Mouse (Mus musculus) B cell, adult 2 months (primary cell): ENCODE measurements around the gene Pkdcc.
A peak's percentile ranks its signal among the peaks of the same experiment; 100 is the strongest.

Experiments used
- DNase-seq, 2 experiments: peaks; one replicate each; pipeline ENCODE4 v3.0.0; 2022

Pkdcc gene

DNA sequence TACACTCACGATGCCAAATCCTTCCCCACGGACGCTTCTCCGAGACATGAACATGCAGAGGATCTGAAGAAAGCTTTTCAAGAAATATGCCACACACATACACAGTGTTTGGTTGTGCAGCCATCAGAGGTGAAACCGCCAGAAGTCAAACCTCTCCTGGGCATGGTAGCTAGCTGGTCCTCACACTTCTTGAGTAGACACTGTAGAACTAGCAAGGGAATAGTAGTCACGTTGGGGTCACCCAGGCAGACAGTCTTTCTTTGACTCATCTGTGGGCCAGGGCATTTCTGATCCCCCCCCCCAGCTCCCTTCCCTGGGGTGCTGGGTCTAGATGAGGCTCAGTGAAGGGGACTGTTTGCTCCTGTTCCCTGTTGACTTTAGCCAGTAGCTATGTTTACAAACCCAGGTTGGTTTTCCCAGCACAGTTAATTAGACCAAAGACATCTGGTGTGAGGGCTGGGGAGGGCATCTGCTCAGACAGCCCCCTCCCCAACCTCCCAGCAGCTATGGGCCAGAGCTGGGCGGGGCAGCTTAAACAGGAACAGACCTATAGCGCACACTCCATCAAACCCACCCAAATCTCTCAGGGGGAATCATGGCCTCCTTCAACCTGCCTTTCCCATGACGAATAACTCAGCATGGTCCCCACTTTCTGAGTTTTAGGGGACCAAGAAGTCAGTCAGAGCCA is 1.7 kb upstream of the Pkdcc start:
- no peak for DNase-seq

DNA sequence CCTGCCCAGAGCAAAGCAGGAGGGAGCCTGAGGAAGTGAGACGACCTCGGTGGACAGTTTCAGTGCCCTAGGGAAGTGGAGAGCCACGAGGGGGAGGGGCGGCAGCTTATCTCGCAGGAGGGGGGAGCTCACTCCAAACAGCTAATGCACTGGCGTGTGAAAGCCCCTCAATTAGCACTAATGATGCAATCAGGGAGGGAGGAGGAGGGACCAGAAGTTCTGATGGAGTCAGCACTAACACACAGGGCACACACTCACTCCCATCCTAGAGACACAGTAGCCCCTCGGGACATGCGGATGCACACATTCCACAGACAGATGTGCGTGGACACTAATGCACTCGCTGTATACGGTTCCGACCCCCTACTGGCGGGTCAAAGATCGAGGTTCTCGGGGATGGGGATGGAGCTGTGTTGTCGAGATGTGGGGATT is 915 bp upstream of the Pkdcc start:
- DNase-seq, result peak in 1 of 2 experiments; percentile 13

DNA sequence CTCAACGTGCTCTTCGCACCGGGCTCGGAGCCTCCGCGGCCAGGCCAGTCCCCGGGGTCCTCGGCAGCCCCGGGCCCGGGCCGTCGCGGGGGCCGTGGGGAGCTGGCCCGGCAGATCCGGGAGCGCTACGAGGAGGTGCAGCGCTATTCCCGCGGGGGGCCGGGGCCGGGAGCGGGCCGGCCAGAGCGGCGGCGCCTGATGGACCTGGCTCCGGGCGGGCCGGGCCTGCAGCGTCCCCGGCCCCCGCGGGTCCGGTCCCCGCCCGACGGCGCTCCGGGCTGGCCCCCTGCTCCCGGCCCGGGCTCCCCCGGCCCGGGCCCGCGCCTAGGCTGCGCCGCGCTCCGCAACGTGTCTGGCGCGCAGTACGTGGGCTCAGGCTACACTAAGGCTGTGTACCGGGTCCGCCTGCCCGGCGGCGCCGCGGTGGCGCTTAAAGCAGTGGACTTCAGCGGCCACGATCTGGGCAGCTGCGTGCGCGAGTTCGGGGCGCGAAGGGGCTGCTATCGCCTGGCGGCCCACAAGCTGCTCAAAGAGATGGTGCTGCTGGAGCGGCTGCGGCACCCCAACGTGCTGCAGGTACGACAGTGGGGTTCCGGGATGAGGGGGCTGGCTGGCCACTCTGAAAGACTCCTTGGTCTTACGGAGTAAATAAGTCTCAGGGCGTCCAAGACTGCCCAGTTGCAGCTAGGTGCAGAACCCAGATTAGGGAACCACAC is 595 bp downstream of the Pkdcc start:
- peak; percentile 5 to 18 for DNase-seq

DNA sequence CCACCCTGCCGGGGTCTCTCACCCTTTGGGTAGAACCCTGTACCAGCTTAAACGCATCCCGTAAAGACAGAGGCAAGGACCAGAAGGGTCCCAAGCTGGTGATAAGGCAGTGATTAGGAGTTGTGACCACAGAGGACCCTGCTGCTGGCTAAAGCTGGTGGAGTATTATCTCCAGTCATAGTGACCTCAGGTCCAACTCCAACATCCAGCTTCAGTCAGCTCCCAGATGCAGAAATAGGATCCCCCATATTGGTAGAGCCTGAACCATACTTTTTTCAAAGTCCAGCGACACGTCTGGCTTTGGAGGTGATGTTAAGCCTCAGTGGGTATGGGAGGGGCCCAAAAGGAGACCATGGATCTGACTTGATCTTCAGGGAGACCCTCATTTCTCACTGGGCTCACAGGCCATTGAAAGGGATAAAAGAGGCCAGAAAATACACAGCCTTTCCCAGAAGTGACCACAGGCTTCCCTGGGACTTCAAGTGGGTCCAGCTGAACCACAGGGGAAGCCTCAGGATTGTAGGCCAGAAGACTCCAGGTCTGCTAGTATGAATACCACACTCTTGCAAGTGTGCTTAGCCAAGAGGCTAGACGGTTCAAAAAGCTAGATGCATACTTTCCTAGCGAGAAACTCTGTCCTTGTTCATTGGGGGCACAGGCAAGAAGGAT is 1.3 kb downstream of the Pkdcc start:
- no peak for DNase-seq

DNA sequence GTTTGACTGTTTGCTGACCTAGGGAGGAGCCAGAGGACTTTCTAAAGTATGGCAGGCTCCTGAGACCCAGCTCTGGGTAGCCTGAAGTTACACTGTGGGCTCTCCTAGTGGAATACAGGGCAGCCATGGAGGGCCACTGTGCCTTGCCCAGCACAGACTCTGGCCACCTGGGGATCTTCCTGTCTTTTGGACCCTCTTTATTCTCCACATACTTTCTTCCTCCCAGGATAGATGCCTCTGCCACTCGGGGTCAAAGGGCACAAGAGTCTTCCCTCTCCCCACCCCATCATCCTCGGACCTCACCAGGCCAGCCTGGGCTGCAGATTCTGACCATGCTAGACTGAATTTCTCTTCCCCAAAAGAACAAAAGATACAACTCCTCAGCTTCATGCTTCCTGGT is 3.1 kb downstream of the Pkdcc start:
- DNase-seq, result no peak

DNA sequence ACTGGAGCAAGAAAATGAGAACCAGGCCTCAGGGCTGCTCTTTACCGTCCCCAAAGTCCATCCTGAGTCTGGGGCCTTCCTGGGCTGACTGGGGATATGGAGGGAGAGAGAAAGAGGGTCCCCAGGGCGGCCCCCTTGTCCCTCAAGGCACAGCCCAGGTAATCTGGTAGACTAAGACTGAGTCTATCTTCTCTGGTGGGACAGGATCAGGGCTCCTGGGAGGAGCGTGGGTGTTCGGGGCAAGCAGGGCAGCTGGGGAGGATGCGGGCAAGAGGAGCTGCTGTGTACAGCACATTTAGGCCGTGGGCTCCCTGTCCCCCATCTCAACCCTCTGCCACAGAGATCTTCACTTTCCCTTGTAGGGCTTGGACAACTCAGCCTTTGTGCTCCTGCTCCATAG is 3.6 kb downstream of the Pkdcc start:
- DNase-seq, result no peak

DNA sequence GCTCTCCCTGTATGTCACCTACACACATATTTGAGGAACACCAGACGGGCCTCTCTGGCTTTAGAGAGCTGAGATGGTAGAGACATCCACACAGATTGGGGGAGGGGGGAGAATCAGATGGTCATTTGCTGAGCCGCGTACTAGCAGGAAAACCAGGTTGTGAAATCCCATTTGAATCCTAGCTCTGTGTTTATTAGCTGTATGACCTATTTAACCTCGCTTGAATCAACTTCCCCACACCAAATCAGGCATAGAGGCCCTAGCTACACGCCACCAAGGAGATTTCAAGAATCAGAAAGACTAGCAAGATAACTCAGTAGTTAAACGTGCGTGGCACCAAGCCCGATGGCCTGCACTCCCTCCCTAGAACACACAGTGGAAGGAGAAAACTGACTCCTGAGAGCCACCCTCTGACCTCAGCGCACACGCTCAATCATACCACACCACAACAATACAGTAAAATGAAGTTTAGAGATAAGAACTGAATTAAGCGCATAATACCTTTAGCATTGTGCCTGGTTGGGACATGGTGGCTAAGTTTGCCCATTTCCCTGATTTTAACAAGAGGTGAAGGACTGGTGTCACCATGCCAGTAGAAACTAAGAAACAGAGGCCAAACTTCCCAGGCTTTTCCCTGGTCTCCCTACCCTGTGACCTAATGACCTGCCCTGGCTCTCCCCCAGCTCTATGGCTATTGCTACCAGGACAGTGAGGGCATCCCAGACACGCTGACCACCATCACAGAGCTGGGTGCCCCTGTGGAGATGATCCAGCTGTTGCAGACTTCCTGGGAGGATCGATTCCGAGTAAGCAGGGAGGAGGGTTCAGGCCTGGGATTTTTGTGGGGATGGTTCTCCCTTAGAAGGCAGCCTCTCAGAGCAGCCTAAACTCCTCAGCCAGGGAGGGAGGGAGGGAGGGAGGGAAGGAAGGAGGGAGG is 4.5 kb downstream of the Pkdcc start:
- DNase-seq, result no peak

DNA sequence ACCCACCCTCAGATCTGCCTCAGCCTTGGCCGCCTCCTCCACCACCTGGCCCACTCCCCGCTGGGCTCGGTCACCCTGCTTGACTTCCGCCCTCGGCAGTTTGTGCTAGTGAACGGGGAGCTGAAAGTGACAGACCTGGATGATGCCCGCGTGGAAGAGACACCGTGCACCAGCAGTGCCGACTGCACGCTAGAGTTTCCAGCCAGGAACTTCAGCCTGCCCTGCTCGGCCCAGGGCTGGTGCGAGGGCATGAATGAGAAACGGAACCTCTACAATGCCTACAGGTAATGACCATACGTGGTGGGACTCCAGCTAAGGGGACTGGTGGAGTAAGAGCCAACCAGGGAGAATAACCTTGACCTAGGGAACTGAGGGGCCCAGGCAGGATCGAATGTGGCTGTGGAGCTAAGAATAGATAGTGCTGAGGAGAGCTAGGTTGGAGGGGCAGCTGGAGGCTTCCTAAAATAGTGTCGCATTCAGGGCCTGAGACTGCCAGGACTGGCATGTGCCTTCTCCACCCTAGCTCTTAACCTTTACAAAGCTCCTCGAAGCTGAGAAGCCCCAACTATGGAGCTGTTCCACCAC is 6.0 kb downstream of the Pkdcc start:
- DNase-seq, result no peak

DNA sequence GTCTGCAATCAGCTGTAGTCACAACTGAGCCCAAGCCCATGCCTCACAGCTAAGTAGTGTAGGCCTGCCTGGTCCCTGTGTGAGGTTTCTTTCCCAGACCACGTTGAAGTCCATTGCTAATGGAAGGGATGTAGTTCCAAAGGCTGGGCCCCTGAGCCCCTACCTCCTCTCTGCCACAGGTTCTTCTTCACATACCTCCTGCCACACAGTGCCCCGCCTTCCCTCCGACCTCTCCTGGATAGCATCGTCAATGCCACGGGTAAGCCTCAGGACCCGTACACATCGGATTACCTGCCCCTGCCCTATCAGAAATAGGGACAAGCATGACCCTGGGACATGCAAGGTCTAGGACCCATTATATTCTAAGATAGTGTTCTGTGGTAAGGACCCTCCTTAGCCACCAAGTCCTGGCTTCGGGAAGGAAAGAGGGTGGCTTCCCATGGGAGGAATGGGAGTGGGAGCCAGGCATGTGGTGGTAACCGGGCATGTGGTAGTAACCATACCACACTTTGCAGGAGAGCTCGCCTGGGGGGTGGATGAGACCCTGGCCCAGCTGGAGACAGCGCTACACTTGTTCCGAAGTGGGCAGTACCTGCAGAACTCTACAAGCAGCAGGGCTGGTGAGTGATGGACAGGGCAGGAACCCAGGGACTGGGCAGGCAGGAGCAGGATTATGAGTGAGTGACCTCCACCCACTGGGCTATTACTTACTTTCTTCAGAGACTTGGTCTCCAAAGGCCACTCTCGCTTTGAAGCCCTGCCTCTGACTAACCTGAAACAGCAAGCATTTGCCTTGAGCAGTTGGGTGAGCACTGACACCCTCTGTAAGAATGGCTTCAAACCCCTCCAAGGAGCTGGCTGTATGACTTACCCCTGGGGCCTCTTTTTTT is 6.8 kb downstream of the Pkdcc start:
- no peak for DNase-seq

DNA sequence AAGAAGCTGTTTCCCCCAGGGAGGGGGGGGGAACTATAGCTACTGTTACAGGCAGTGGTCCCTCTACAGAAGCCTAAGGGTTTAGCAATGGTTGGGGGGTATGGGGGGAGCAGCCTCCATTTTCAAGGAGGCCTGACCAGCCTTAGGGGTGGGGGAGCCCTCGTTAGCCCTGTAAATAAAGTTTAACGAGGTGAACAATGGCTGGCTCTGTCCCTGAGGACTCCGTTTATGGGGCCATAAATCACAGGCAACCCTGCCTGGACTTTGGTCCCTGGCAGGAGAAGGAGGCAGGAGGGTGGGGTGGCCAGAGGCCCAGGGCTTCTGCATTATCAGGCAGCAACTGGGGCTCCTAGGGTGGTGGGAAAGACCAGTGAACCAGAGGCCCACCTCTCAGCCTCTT is 7.6 kb downstream of the Pkdcc start:
- no peak for DNase-seq

DNA sequence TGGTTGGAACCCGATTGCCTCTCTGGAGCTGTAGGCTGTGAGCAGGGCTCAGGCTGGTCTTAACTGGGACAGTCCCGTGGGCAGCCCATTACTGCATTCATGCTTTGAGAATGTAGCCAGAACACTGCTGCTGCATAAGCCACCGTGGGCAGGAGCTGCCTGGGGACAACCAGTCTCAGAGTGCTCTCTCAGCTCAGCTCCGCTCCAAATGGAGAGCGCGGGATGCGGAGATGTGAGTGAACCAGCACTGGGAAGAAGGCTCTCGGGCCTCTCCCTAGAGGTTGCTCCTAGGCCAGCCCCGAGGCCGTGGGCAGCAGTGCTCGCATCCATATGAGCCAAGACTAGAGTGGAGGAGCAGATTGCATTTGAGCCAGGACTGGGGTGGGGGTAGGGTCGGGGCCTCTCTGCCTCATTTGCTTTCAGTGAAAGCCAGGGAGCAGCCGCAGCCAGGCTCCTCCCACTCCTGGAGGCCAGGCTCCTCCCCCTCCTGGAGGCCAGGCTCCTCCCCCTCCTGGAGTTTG is 9.4 kb downstream of the Pkdcc start:
- DNase-seq, result no peak

DNA sequence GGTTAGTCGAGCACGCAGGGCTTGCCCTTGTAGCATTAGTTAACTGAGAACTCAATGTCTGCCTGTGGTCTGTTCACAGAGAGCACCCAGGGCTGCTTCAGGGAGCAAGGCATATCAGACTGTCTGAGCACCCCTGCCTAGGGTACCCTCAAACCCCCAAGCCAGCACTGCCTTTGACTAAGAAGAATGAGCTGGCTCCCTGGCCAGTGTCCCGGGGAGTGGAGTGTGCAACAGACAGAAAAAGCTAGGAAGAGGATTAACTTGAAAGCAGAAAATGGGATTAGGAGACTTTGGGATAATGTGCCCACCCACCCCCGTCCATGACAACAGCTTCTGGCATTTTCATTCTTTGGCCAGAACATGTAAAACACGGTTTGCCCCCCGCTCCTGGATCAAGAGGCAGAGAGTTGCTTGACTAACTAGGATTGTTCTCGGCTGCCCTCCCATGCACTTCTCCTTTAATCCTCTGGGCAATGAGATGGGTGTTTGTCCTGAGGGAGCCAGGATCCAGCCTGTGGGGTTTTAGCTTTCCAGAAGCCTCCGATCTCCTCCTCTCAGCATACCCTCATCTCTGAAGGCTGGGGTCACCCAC is 11.4 kb downstream of the Pkdcc start:
- DNase-seq, result no peak

DNA sequence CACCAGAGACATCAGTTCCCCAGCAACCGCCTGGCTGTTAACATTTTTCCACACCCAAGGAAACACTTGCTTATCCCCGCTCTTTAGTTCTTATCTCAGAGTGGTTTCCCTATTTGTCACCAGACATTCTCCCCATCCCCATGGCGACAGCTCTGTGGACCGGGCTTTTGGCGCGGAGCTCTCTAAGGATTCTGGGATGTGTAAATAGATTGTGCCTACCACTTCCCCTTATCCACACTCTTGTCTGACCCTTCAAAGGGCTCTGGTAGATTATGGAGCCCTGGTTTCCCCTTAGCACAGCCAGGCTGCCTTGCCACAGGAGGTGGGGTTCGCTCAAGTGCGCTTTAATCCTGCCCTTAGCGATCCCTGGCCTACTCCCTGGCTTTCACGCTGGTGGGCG is 16.3 kb downstream of the Pkdcc start:
- DNase-seq, result no peak

DNA sequence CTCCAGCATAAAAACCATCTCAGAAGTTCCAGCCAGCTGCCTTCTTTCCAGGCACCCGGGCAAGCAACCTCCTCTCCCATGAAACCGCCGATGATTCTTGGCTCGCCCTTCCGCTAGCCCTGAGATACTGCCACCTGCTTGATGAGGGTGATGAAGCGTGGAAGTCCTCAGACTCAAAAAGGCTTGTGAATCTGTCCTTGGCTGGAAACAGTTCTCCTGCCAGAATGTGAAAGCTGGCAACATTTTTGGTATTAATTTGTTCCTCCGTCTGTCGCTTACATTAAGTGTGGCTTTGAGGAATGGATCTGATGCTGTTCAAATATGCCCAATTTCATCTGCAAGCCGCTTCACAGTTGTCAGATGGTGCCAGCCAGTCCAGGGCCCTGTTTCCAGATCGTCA is 20.1 kb downstream of the Pkdcc start:
- DNase-seq, result no peak

DNA sequence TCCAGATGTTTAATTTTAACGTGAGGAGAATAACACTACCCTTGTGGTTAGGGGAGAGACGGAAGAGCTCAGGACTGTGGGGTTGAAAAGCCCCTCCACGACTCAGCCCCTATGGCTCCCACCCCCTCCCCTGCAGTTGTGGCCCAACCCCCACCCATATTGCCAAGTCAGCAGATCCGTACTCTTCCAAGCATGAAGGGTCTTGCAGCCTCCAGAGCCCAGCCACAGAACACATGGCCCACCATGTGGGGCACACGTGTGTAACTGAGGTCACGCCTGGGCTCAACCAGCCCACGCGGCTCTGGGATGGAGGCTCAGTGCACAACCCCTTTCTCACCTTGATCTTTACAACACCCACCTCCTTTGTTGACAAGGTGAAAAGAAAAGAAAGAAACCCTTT is 21.1 kb downstream of the Pkdcc start:
- DNase-seq, result no peak

DNA sequence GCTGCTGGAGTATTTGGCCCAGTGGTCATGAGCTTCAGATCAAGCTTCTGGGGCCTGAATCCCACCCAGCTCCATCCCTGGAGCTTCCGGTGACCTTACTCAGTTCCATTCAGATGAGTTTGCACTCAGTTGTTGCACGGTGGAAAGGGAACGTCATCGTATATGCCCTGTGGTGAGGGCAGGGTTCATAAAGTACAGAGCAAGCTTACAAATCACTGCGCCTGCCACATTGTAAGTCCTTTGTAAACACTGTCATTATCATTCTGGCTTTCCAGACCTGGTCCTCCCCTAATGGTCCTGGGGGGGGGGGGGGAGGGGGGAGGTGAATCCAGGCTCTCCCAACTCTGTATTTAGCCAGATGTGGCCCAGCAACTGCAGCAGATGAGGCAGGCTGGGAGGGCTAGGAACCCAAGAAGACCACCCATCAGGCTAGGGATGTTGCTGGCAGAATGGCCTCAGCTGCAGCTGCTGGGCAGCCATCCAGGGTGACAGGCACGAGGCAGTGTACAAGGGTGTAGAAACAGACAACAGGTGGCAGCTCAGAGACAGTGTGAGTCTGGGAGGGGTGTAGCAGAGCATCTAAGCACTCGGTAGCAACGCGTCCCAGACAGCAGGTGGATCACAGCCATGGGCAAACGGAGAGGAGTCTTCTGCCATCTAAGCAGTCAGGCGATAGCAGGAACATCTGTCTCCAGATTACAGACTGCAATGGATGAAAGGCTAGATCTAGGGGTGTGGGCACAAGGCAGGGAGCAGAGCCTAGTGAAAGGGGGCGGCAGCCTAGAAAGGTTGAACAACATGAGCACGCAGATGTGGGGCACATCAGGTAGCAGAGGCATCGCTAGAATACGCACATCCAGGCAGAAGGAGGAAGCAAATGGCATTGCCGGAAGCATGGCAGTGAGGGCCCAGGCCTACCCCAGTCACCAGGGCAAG is 23.3 kb downstream of the Pkdcc start:
- no peak for DNase-seq

DNA sequence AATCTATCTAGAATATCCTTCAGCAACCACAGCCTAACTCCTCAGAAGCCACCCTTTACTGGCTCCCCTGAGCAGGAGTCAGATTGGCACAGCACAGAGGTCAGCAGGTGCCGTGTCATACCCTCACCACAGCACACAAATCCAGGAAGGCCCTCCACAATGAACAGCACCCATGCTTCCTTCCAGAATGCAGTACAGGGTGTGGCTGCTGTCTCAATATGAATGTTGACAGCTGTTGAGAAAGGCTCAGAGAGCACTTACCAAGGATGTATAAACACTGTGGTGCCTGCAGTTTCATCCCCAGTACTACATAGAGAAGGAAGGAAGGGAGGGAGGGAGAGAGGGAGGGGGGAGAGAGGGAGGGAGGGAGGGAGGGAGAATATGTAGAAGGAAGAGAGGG is 29.4 kb downstream of the Pkdcc start:
- DNase-seq, result no peak

DNA sequence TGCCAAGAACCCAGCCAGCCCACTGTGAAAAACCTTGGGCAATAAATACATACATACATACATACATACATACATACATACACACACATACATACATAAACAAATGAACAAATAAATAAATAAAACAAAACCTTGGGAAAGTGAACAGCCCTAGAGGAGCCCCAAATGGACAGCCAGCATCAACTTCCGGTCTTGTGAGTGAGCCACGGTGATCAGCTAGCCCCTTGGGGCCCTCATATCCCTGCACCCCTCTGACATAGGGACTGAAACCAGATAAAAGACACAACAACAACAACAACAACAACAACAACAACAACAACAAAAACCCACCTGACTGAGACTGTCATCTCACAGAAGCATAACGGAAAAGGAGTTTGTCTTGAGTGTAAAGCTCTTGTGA is 30.4 kb downstream of the Pkdcc start:
- DNase-seq, result no peak

DNA sequence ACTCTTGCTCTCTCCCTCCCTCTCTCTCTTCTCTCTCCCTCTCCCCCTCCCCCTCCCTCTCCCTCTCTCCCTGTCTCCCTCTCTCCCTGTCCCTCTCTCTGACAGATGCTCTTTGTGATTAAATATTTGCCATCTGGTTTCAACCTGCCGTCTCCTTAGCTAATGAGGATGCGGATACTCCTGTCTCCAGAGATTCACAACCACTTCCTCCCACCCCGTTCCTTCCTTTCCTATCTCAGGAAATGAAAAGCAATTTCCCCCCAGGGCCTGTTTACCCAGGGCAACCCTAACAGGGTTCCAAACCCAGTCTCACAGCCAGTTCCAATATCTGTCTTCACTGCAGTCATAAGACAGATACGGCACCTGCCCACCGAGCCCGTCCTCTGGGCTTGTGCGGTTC is 31.0 kb downstream of the Pkdcc start:
- DNase-seq, result no peak

DNA sequence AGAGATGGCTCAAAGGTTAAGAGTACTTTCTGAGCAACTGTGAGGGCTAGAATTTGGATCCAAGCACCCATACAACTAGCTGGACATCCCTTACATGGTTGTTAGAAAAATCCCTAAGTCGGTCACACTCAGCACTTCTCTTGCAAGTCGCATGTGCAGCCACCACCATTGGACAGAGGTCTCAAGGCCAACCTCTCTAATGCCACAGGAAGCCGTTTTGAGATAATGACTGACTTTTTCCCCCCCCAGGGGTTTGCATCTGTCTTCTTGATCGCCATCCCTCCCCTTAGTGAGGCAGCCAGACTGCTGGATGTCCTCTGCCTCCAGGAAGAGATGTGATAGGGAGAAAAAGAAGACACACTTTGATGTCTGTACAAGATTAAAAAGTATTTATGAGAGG is 32.1 kb downstream of the Pkdcc start:
- no peak for DNase-seq
